Mouse (Mus musculus) embryonic fibroblast, embryonic 13.5 days (primary cell): ENCODE results near the gene Lrfn1. TPM values are rescaled to one million over a fixed set of nuclear protein-coding genes. Genes with fewer than 3 reads are reported as not detected.

Experiments
- H3K27ac ChIP-seq: 2 replicates; pipeline ENCODE4 v1.5.1; 2012; ENCODE audit warnings: low read length, control low read depth, inconsistent platforms; ENCODE audit not compliant: insufficient read depth
- H3K4me1 ChIP-seq: 2 replicates; pipeline ENCODE4 v1.6.1; 2011; ENCODE audit warnings: low read length; ENCODE audit not compliant: control insufficient read depth, insufficient read depth
- H3K4me3 ChIP-seq: 2 replicates; pipeline ENCODE4 v1.5.1; 2011; ENCODE audit warnings: mild to moderate bottlenecking, control low read depth, low read length; ENCODE audit not compliant: insufficient read depth
- CTCF ChIP-seq: IDR thresholded peaks from 2 replicates; pipeline ENCODE4 v1.5.1; 2011; ENCODE audit warnings: mild to moderate bottlenecking, control low read depth, low read length, moderate library complexity, borderline replicate concordance; ENCODE audit not compliant: insufficient read depth
- POLR2A ChIP-seq: IDR thresholded peaks from 2 replicates; pipeline ENCODE4 v1.6.1; 2011; ENCODE audit warnings: low read depth, mild to moderate bottlenecking, control low read depth, low read length, moderate library complexity
- polyA plus RNA-seq: library from polyadenylated mRNA; stranded (reverse); fragments of >200 nt; gene quantifications from 2 replicates; pipeline ENCODE4 v1.2.4, GENCODE M21; 2011; ENCODE audit warnings: low read depth; ENCODE audit not compliant: missing spikeins, insufficient read length

Lrfn1 gene
- polyA plus RNA-seq, 1 experiment = 4.9 TPM

- Histone ChIP-seq H3K4me3 (no peak overlapping the region), H3K4me1 (peaks cover 7% of the 10 kb centered on the region), H3K27ac (no peak overlapping the region)
- no peak for TF ChIP-seq CTCF
- no peak for TF ChIP-seq POLR2A
These were observed 19.5 kb upstream of the Lrfn1 start for GRCm38 (mm10) chr7:28432252-28432651.

- TF ChIP-seq CTCF (no peak), POLR2A (no peak)
- peaks cover 7% of the 10 kb centered on the region for H3K4me1 ChIP-seq
- peak overlapping the region; percentile 87 for H3K4me3 ChIP-seq
- peak overlapping the region; percentile 1; the same call in 1 of the 2 replicates for H3K27ac ChIP-seq
These were observed 16.0 kb upstream of the Lrfn1 start for GRCm38 (mm10) chr7:28435660-28436259.

GRCm38 (mm10) chr7:28436271-28436904, 15.4 kb upstream of the Lrfn1 start:
- H3K27ac ChIP-seq = peak overlapping the region; percentile 65
- H3K4me1 ChIP-seq = peaks cover 7% of the 10 kb centered on the region
- H3K4me3 ChIP-seq = peak overlapping the region; percentile 60
- TF ChIP-seq POLR2A (peak; percentile 81), CTCF (0 out of 2 replicates have a peak, but pooled peaks have one; percentile 37)

- Histone ChIP-seq H3K4me1 (peaks cover 7% of the 10 kb centered on the region), H3K4me3 (peak within 1 kb of the TSS; percentile 60), H3K27ac (peak within 1 kb of the TSS; percentile 65)
- peak; percentile 70; the same call in 1 of the 2 replicates for TF ChIP-seq CTCF
- 0 out of 2 replicates have a peak, but pooled peaks have one; percentile 1 for TF ChIP-seq POLR2A
These were observed 14.7 kb upstream of the Lrfn1 start, which contains the start of gene Gmfg for GRCm38 (mm10) chr7:28436932-28437570. Gene Gmfg, plus strand, starts transcription at chr7:28437447.

- no peak for TF ChIP-seq POLR2A
- no peak for TF ChIP-seq CTCF
- Histone ChIP-seq H3K27ac (no peak overlapping the region), H3K4me1 (peaks cover 6% of the 10 kb centered on the region), H3K4me3 (no peak overlapping the region)
These were observed 13.8 kb upstream of the Lrfn1 start for GRCm38 (mm10) chr7:28437964-28438363.

- no peak overlapping the region for H3K27ac ChIP-seq
- H3K4me3 ChIP-seq = no peak overlapping the region
- no peaks in the 10 kb centered on the region for H3K4me1 ChIP-seq
- TF ChIP-seq POLR2A (no peak), CTCF (no peak)
These were observed 13.0 kb upstream of the Lrfn1 start for GRCm38 (mm10) chr7:28438771-28439170.

GRCm38 (mm10) chr7:28440739-28441138, 11.0 kb upstream of the Lrfn1 start:
- no peak overlapping the region for H3K4me3 ChIP-seq
- no peak overlapping the region for H3K27ac ChIP-seq
- H3K4me1 ChIP-seq = no peaks in the 10 kb centered on the region
- TF ChIP-seq POLR2A (no peak), CTCF (no peak)

- Histone ChIP-seq H3K4me3 (no peak overlapping the region), H3K4me1 (no peaks in the 10 kb centered on the region), H3K27ac (no peak overlapping the region)
- TF ChIP-seq POLR2A = no peak
- no peak for TF ChIP-seq CTCF
These were observed 9.8 kb upstream of the Lrfn1 start for GRCm38 (mm10) chr7:28441776-28442485.

- TF ChIP-seq CTCF = no peak
- TF ChIP-seq POLR2A = no peak
- Histone ChIP-seq H3K27ac (no peak overlapping the region), H3K4me1 (no peaks in the 10 kb centered on the region), H3K4me3 (no peak overlapping the region)
These were observed 9.1 kb upstream of the Lrfn1 start for GRCm38 (mm10) chr7:28442688-28443087.

- Histone ChIP-seq H3K4me1 (no peaks in the 10 kb centered on the region), H3K27ac (no peak overlapping the region), H3K4me3 (no peak overlapping the region)
- TF ChIP-seq POLR2A (no peak), CTCF (no peak)
These were observed 7.3 kb upstream of the Lrfn1 start for GRCm38 (mm10) chr7:28444344-28444974.
